Mouse (Mus musculus): Measurements from ENCODE around the gene Rasa2.

DNA sequence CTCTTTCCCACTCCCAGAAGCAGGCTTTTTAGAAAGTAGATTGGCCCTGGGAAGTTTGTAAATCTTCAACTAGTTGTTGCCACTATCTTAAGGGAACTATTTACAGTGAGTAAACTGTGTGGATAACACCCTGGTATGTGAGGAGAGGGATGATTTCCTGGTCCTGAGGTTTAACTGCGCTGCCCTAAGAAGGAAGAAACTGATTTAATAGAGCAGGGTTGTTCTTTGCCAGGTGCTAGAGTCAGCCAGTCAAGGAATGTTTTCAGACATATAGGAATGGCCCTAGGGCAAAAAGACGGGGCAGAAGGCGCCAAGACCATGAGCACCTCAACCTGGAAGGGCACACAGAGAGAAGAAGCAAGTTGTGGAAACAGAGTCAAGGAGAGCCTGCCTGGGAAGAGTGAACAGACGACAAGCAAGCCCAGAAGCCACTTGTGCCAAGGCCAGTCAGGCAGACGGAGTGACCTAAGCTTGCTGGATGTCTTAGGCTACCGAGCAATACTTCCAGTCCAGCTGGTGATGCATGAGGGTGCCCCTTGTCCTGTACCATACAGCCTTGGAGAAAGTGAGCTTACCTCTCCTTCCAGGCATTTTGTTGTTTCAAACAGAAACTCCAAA is 765 bp upstream of the Rasa2 start:
- TF ChIP-seq CTCF (IDR thresholded peaks at IDR 0.05; ENCODE audit: control insufficient read depth, insufficient read depth, insufficient read length) (no peak), MAX (IDR thresholded peaks at IDR 0.05) (no peak), MYOD1 (IDR thresholded peaks at IDR 0.05; ENCODE audit: control insufficient read depth, insufficient read length, low read depth) (no peak), MYOG (IDR thresholded peaks at IDR 0.05; ENCODE audit: control insufficient read depth, extremely low read depth, insufficient read length) (no peak), CEBPB (IDR thresholded peaks at IDR 0.05; ENCODE audit: low read depth) (no peak), USF1 (IDR thresholded peaks at IDR 0.05; ENCODE audit: low read depth) (no peak), FOSL1 (IDR thresholded peaks at IDR 0.05; ENCODE audit: insufficient read depth, low read length, poor library complexity, severe bottlenecking) (no peak)

Data from C2C12 (cell line).